Mouse (Mus musculus): ENCODE measurements at regions not wholly inside any gene's neighbourhood (a gene's known extent, or its start where the extent isn't known, plus 50 kb on each side); places are given as distances from the start of the nearest gene placed in this dataset.

DNA sequence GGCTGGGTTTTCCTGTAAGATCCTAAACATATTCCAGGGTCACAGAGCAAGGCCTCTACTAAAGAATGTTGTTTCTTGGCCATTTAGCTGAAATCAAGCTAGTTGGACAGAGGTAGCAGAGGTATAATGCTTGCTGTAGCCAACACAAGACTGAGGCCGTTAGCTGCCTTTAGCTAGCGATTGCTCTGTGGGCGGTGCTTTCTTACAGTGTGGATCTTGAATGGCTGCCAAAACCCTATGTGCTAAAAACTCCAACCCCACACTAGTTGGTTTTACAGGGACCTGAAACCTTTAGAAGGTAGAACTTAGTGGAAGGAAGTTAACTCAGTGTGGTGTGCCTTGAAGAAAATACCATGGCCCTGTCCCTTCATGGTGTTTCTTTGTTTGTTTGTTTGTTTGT is 110.9 kb upstream of the Tmc1 start:
- TF ChIP-seq CTCF (IDR thresholded peaks at IDR 0.05; ENCODE audit: extremely low read depth, insufficient read depth, low read length): no peak
- no peak for TF ChIP-seq POLR2A (IDR thresholded peaks at IDR 0.05; ENCODE audit: extremely low read depth, insufficient read depth, low read length)
- H3K27ac ChIP-seq (ENCODE audit: insufficient read depth, low read length): no peak overlapping the region
- no peak overlapping the region for H3K4me3 ChIP-seq (ENCODE audit: insufficient read depth, low read length)

DNA sequence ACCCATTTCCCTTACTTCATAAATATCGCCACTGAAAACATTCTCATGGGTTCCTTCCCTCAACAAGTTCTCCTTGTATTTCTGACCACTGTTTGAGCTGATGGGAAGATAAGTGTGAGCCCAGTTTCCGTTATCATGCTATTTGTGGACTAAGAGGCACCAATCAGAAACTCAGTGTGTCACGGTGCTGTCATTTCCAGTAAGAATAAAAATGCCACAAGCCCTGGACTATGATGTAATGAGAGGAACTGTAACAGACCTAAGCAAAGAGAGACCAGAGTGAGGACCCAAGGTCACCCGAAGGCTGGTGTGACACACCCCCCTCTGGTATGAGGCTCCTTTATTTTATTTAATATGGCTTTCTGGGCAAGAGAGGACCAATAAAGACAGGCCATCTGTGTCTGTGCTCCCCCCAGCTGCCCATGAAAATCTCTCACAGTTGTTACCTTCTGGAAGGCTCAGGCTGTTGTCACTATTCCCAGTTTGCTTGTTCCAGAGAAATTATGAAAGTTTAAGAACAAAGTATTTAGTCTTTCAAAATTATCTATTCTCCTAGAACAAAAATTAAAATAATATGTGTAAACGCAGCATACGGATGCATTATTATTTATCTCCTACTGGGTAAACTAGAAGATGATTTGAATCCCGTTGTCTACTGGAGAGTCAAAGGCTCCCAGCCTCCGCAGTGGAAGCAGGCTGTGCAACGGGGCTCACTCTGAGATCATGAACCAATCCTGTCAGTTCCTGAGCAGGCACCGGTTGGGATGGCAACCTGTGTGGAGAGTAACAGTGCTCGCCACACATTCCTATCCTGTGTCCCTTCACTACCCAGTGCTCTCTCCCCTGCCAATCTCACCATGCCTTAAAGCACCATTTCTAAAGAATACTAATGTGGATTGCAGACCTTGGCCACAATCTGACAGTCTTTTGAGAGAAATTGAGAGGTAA is 99.9 kb upstream of the Tmc1 start:
- H3K27ac ChIP-seq (ENCODE audit: insufficient read depth, low read length): no peak overlapping the region
- H3K4me1 ChIP-seq (ENCODE audit: control insufficient read depth, insufficient read depth, low read length): 0 out of 2 replicates have a peak, but pooled peaks cover 2% of the 10 kb centered on the region
- no peak for TF ChIP-seq CTCF (IDR thresholded peaks at IDR 0.05; ENCODE audit: extremely low read depth, insufficient read depth, low read length)
- TF ChIP-seq POLR2A (IDR thresholded peaks at IDR 0.05; ENCODE audit: extremely low read depth, insufficient read depth, low read length): no peak
- H3K4me3 ChIP-seq (ENCODE audit: insufficient read depth, low read length): no peak overlapping the region

More for the DNA sequence above, 110.9 kb upstream of the Tmc1 start:
- no peaks in the 10 kb centered on the region for H3K4me1 ChIP-seq (ENCODE audit: control insufficient read depth, insufficient read depth, low read length)

DNA sequence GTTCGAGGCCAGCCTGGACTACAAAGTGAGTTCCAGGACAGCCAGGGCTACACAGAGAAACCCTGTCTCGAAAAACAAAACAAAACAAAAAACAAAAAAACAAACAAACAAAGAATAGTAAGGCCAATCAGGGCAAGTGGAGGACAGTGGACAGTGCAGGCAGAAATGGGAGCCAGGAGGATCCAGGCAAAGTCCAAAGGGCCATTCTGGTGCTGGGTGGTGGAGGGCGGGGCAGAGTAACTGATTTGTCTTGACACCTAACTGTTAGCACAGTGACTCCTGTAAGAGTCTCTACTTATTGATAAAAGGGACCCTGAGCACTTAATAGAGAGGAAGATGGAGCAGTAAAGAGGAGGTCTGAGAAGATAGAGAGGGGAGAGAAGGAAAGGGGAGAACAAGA is 98.8 kb upstream of the Tmc1 start:
- Histone ChIP-seq H3K4me3 (ENCODE audit: insufficient read depth, low read length) (no peak overlapping the region), H3K27ac (ENCODE audit: insufficient read depth, low read length) (no peak overlapping the region), H3K4me1 (ENCODE audit: control insufficient read depth, insufficient read depth, low read length) (0 out of 2 replicates have a peak, but pooled peaks cover 3% of the 10 kb centered on the region)
- TF ChIP-seq CTCF (IDR thresholded peaks at IDR 0.05; ENCODE audit: extremely low read depth, insufficient read depth, low read length): no peak
- TF ChIP-seq POLR2A (IDR thresholded peaks at IDR 0.05; ENCODE audit: extremely low read depth, insufficient read depth, low read length): no peak

DNA sequence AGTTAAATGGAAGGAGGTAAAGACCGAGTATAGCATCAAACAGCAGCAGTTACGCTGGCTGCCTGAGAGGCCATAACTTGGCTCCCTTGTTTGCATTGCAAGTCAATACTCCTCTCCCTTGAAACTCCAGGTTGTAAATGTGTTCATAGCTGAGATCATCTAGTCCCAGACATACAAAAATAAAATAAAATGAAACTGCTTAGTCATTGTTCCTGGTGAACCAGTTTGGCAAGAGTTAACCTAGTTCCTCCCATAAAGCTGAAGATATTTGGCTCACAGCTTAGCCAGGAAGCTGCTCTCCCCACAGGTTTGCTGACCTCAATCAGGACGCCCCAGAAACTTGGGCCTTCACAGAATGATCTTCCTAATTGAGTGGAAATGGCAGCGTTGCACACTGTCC is 97.9 kb upstream of the Tmc1 start:
- H3K4me3 ChIP-seq (ENCODE audit: insufficient read depth, low read length): no peak overlapping the region
- H3K27ac ChIP-seq (ENCODE audit: insufficient read depth, low read length): no peak overlapping the region
- 0 out of 2 replicates have a peak, but pooled peaks cover 3% of the 10 kb centered on the region for H3K4me1 ChIP-seq (ENCODE audit: control insufficient read depth, insufficient read depth, low read length)
- TF ChIP-seq CTCF (IDR thresholded peaks at IDR 0.05; ENCODE audit: extremely low read depth, insufficient read depth, low read length): no peak
- TF ChIP-seq POLR2A (IDR thresholded peaks at IDR 0.05; ENCODE audit: extremely low read depth, insufficient read depth, low read length): no peak

DNA sequence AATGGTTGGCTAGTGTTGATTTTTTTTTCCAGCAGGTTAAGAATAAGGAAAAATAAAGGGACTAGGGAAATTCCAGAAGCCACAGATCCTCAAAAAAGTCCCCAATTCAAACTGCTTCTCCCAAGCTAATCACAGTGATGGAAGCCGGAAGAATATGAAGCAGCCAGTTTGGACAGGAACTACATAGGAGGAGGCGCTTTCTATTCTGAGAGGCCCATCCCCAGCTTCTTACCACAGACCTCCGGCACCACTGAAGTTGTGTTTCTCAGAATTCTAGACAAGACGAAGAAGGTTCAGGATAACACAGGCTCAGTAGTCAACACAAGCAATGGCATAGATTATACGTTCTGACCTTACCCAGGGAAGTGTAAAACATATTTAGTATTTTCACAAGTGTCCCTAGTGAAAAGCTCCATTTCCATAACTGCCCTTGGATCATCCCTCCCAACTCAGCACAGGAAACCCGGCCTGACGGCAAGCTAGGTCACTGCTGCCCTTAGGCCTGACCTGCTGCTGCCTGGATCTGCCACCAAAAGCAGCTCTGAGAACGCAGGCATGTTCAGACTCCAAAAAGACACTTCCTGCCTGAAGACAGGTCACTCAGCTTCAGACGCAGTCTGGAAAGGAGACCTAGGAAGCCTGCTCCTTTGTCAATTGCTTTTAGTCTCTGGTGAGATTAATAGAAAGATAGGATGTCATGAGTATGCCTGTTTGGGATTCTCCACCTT is 97.2 kb upstream of the Tmc1 start:
- Histone ChIP-seq H3K27ac (ENCODE audit: insufficient read depth, low read length) (no peak overlapping the region), H3K4me1 (ENCODE audit: control insufficient read depth, insufficient read depth, low read length) (0 out of 2 replicates have a peak, but pooled peaks cover 3% of the 10 kb centered on the region), H3K4me3 (ENCODE audit: insufficient read depth, low read length) (no peak overlapping the region)
- TF ChIP-seq POLR2A (IDR thresholded peaks at IDR 0.05; ENCODE audit: extremely low read depth, insufficient read depth, low read length) (no peak), CTCF (IDR thresholded peaks at IDR 0.05; ENCODE audit: extremely low read depth, insufficient read depth, low read length) (no peak)

DNA sequence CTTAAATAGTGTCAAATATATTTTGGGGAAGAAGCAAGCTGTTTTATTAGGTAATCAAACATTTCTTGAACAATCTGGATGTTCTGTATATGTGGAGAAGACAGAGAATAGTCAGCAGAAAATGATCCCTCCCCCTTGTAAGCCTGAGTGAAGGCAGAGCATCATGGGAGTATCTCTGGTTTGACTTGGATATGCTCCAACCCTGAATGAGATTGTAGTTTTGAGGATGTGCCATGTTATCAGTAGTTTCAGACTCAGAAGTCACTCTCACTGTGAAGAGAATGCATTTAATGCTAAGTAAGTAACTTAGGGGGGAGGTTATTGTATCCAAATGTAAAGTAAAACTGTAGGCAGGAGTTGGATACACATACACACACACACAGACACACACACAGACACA is 95.3 kb upstream of the Tmc1 start:
- Histone ChIP-seq H3K4me1 (ENCODE audit: control insufficient read depth, insufficient read depth, low read length) (0 out of 2 replicates have a peak, but pooled peaks cover 3% of the 10 kb centered on the region), H3K27ac (ENCODE audit: insufficient read depth, low read length) (no peak overlapping the region), H3K4me3 (ENCODE audit: insufficient read depth, low read length) (no peak overlapping the region)
- TF ChIP-seq POLR2A (IDR thresholded peaks at IDR 0.05; ENCODE audit: extremely low read depth, insufficient read depth, low read length): no peak
- no peak for TF ChIP-seq CTCF (IDR thresholded peaks at IDR 0.05; ENCODE audit: extremely low read depth, insufficient read depth, low read length)

DNA sequence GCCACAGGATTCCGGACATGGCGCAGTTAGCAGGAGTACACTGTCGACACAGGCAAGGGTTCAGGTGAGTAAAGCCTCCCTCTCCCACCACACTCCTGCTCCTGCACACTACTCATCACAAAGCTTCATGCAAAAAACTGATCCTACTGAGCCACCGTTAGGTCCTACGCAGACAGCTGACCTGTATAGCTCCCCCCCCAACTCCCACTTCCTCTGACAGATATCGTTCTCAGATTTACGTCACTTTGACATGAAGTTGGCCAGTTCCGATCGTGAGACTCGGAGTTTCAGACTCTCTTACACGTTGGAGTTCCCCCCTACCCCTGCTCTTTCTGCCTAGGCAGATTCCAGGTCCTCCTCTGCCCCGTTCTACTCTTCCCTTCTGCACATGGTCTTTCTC is 91.6 kb upstream of the Tmc1 start:
- Histone ChIP-seq H3K4me1 (ENCODE audit: control insufficient read depth, insufficient read depth, low read length) (0 out of 2 replicates have a peak, but pooled peaks cover 1% of the 10 kb centered on the region), H3K27ac (ENCODE audit: insufficient read depth, low read length) (no peak overlapping the region), H3K4me3 (ENCODE audit: insufficient read depth, low read length) (no peak overlapping the region)
- TF ChIP-seq POLR2A (IDR thresholded peaks at IDR 0.05; ENCODE audit: extremely low read depth, insufficient read depth, low read length) (no peak), CTCF (IDR thresholded peaks at IDR 0.05; ENCODE audit: extremely low read depth, insufficient read depth, low read length) (no peak)

DNA sequence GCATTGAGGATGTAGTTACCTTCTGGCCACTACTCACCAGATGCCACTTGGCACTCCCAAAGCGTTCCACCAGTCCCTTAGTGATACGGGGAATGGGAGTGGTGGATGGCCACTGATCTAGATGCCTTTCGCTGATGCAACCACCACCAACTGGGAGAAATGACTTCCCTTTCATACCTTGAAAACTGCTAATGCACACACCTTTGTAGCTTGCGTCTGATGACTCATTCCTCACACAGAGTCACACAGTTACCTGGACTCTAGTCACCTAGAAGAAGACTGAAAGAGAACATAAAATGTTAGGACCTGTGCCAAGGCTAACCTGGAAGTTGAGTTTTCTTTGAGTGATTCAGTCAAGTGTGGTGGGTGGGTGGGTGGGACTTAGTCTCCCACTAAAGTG is 90.0 kb upstream of the Tmc1 start:
- Histone ChIP-seq H3K27ac (ENCODE audit: insufficient read depth, low read length) (no peak overlapping the region), H3K4me3 (ENCODE audit: insufficient read depth, low read length) (no peak overlapping the region), H3K4me1 (ENCODE audit: control insufficient read depth, insufficient read depth, low read length) (0 out of 2 replicates have a peak, but pooled peaks cover 1% of the 10 kb centered on the region)
- TF ChIP-seq POLR2A (IDR thresholded peaks at IDR 0.05; ENCODE audit: extremely low read depth, insufficient read depth, low read length): no peak
- no peak for TF ChIP-seq CTCF (IDR thresholded peaks at IDR 0.05; ENCODE audit: extremely low read depth, insufficient read depth, low read length)

DNA sequence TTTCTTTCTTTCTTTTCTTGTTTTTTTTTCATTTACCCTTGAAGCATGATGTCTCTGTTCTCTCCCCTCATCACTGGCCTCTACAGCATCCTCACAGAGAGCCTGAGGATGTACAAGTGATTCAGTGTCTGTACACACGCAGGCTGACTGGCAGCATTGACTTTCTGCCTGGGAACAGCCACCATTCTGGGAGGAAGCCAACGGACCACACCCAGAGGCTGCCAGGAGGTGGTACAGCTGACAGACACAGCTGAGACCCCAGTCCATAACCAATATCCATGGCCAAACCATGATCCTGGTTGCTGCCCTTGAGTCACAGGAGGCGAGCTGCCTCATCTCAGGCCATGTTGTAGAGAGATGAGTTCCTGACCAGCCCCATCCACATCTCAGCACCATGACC is 88.5 kb upstream of the Tmc1 start:
- TF ChIP-seq CTCF (IDR thresholded peaks at IDR 0.05; ENCODE audit: extremely low read depth, insufficient read depth, low read length): no peak
- no peak for TF ChIP-seq POLR2A (IDR thresholded peaks at IDR 0.05; ENCODE audit: extremely low read depth, insufficient read depth, low read length)
- no peaks in the 10 kb centered on the region; the same call in 1 of the 2 replicates for H3K4me1 ChIP-seq (ENCODE audit: control insufficient read depth, insufficient read depth, low read length)
- no peak overlapping the region for H3K4me3 ChIP-seq (ENCODE audit: insufficient read depth, low read length)
- no peak overlapping the region for H3K27ac ChIP-seq (ENCODE audit: insufficient read depth, low read length)

All from cortical plate, adult 2 months (tissue).